Mouse (Mus musculus): Measurements from ENCODE around the gene Dennd2a.

GRCm38 (mm10) chr6:39515040-39515738 is 42.5 kb downstream of the Dennd2a start:
- peak; percentile 14 for TF ChIP-seq POLR2A (IDR thresholded peaks at IDR 0.05; ENCODE audit: insufficient read length, low read depth)
- TF ChIP-seq E2F4 (IDR thresholded peaks at IDR 0.05; ENCODE audit: insufficient read depth), result no peak
